Mouse (Mus musculus): Measurements from ENCODE around the gene Adgre5. TPM values are rescaled to one million over a fixed set of nuclear protein-coding genes. Genes with fewer than 3 reads are reported as not detected.

Adgre5 gene
- polyA plus RNA-seq, 1 experiment from 2014 or later, result 17.1 TPM

GRCm38 (mm10) chr8:83770669-83771068, 29.5 kb upstream of the Adgre5 start:
- 85% methylated on average over 2 of the region's 2 CpGs for WGBS
- Histone ChIP-seq H3K9ac (ENCODE audit: low read length) (no peak overlapping the region), H3K4me1 (replicated peaks; ENCODE audit: control insufficient read depth, insufficient read depth) (0 out of 2 replicates have a peak, but pooled peaks cover 2% of the 10 kb centered on the region), H3K9me3 (ENCODE audit: control insufficient read depth, low read length) (no peaks in the 10 kb centered on the region), H3K27ac (replicated peaks) (no peak overlapping the region), H3K27me3 (ENCODE audit: control insufficient read depth, insufficient read depth, low read length) (no peaks in the 10 kb centered on the region), H3K4me3 (ENCODE audit: low read depth, low read length) (no peak overlapping the region), H3K36me3 (ENCODE audit: control insufficient read depth, insufficient read depth, low read length) (no peaks in the 10 kb centered on the region), H3K4me2 (replicated peaks; ENCODE audit: low read depth) (no peak overlapping the region)
- TF ChIP-seq EP300 (optimal IDR thresholded peaks at IDR 0.05) (no peak), CTCF (IDR thresholded peaks at IDR 0.05; ENCODE audit: low read depth) (no peak)
- no peak for ATAC-seq (ENCODE audit: low FRiP score, low TSS enrichment)
- no peak for DNase-seq (ENCODE audit: low spot score)

- no peak for DNase-seq (ENCODE audit: low spot score)
- Histone ChIP-seq H3K9me3 (ENCODE audit: control insufficient read depth, low read length) (no peaks in the 10 kb centered on the region), H3K36me3 (ENCODE audit: control insufficient read depth, insufficient read depth, low read length) (no peaks in the 10 kb centered on the region), H3K4me1 (replicated peaks; ENCODE audit: control insufficient read depth, insufficient read depth) (0 out of 2 replicates have a peak, but pooled peaks cover 2% of the 10 kb centered on the region), H3K4me3 (ENCODE audit: low read depth, low read length) (no peak overlapping the region), H3K9ac (ENCODE audit: low read length) (no peak overlapping the region), H3K27me3 (ENCODE audit: control insufficient read depth, insufficient read depth, low read length) (no peaks in the 10 kb centered on the region), H3K27ac (replicated peaks) (peak overlapping the region; percentile 77), H3K4me2 (replicated peaks; ENCODE audit: low read depth) (no peak overlapping the region)
- ATAC-seq (ENCODE audit: low FRiP score, low TSS enrichment), result no peak
- WGBS, result 73% methylated on average over 7 of the region's 7 CpGs
- no peak for TF ChIP-seq EP300 (optimal IDR thresholded peaks at IDR 0.05)
- no peak for TF ChIP-seq CTCF (IDR thresholded peaks at IDR 0.05; ENCODE audit: low read depth)
Measured at GRCm38 (mm10) chr8:83769720-83770119, 28.6 kb upstream of the Adgre5 start.

- Histone ChIP-seq H3K4me1 (replicated peaks; ENCODE audit: control insufficient read depth, insufficient read depth) (0 out of 2 replicates have a peak, but pooled peaks cover 2% of the 10 kb centered on the region), H3K27ac (replicated peaks) (peak overlapping the region; percentile 77), H3K4me2 (replicated peaks; ENCODE audit: low read depth) (no peak overlapping the region), H3K36me3 (ENCODE audit: control insufficient read depth, insufficient read depth, low read length) (no peaks in the 10 kb centered on the region), H3K27me3 (ENCODE audit: control insufficient read depth, insufficient read depth, low read length) (no peaks in the 10 kb centered on the region), H3K9me3 (ENCODE audit: control insufficient read depth, low read length) (no peaks in the 10 kb centered on the region), H3K9ac (ENCODE audit: low read length) (no peak overlapping the region), H3K4me3 (ENCODE audit: low read depth, low read length) (no peak overlapping the region)
- no peak for DNase-seq (ENCODE audit: low spot score)
- ATAC-seq (ENCODE audit: low FRiP score, low TSS enrichment), result peak; percentile 59; the same call in 1 of the 2 replicates
- TF ChIP-seq CTCF (IDR thresholded peaks at IDR 0.05; ENCODE audit: low read depth) (no peak; the same call in 1 of the 2 replicates), EP300 (optimal IDR thresholded peaks at IDR 0.05) (no peak)
- 15% methylated on average over 5 of the region's 5 CpGs for WGBS
Measured at GRCm38 (mm10) chr8:83768526-83768925, 27.4 kb upstream of the Adgre5 start.

- 92% methylated on average over 4 of the region's 4 CpGs for WGBS
- Histone ChIP-seq H3K36me3 (ENCODE audit: control insufficient read depth, insufficient read depth, low read length) (no peaks in the 10 kb centered on the region), H3K27ac (replicated peaks) (no peak overlapping the region), H3K9me3 (ENCODE audit: control insufficient read depth, low read length) (no peaks in the 10 kb centered on the region), H3K4me1 (replicated peaks; ENCODE audit: control insufficient read depth, insufficient read depth) (0 out of 2 replicates have a peak, but pooled peaks cover under 1% of the 10 kb centered on the region), H3K4me2 (replicated peaks; ENCODE audit: low read depth) (no peak overlapping the region), H3K27me3 (ENCODE audit: control insufficient read depth, insufficient read depth, low read length) (no peaks in the 10 kb centered on the region), H3K4me3 (ENCODE audit: low read depth, low read length) (no peak overlapping the region), H3K9ac (ENCODE audit: low read length) (no peak overlapping the region)
- no peak for DNase-seq (ENCODE audit: low spot score)
- TF ChIP-seq CTCF (IDR thresholded peaks at IDR 0.05; ENCODE audit: low read depth) (no peak), EP300 (optimal IDR thresholded peaks at IDR 0.05) (no peak)
- ATAC-seq (ENCODE audit: low FRiP score, low TSS enrichment), result no peak
Measured at GRCm38 (mm10) chr8:83767442-83767841, 26.3 kb upstream of the Adgre5 start.

GRCm38 (mm10) chr8:83765663-83766062, 24.5 kb upstream of the Adgre5 start:
- H3K4me1 ChIP-seq (replicated peaks; ENCODE audit: control insufficient read depth, insufficient read depth), result no peaks in the 10 kb centered on the region
- DNase-seq (ENCODE audit: low spot score), result no peak
- no peaks in the 10 kb centered on the region for H3K36me3 ChIP-seq (ENCODE audit: control insufficient read depth, insufficient read depth, low read length)
- H3K27me3 ChIP-seq (ENCODE audit: control insufficient read depth, insufficient read depth, low read length), result no peaks in the 10 kb centered on the region
- H3K9me3 ChIP-seq (ENCODE audit: control insufficient read depth, low read length), result no peaks in the 10 kb centered on the region
- no peak overlapping the region for H3K4me3 ChIP-seq (ENCODE audit: low read depth, low read length)
- no peak for ATAC-seq (ENCODE audit: low FRiP score, low TSS enrichment)
- no peak overlapping the region for H3K4me2 ChIP-seq (replicated peaks; ENCODE audit: low read depth)
- no peak for TF ChIP-seq EP300 (optimal IDR thresholded peaks at IDR 0.05)
- TF ChIP-seq CTCF (IDR thresholded peaks at IDR 0.05; ENCODE audit: low read depth), result no peak
- no peak overlapping the region for H3K27ac ChIP-seq (replicated peaks)
- no peak overlapping the region for H3K9ac ChIP-seq (ENCODE audit: low read length)

GRCm38 (mm10) chr8:83764717-83765116, 23.6 kb upstream of the Adgre5 start:
- H3K9ac ChIP-seq (ENCODE audit: low read length), result no peak overlapping the region
- no peaks in the 10 kb centered on the region for H3K9me3 ChIP-seq (ENCODE audit: control insufficient read depth, low read length)
- H3K4me2 ChIP-seq (replicated peaks; ENCODE audit: low read depth), result no peak overlapping the region
- H3K27ac ChIP-seq (replicated peaks), result no peak overlapping the region
- DNase-seq (ENCODE audit: low spot score), result no peak
- H3K36me3 ChIP-seq (ENCODE audit: control insufficient read depth, insufficient read depth, low read length), result no peaks in the 10 kb centered on the region
- no peak overlapping the region for H3K4me3 ChIP-seq (ENCODE audit: low read depth, low read length)
- no peaks in the 10 kb centered on the region; the same call in 1 of the 2 replicates for H3K4me1 ChIP-seq (replicated peaks; ENCODE audit: control insufficient read depth, insufficient read depth)
- TF ChIP-seq CTCF (IDR thresholded peaks at IDR 0.05; ENCODE audit: low read depth), result no peak
- no peak for TF ChIP-seq EP300 (optimal IDR thresholded peaks at IDR 0.05)
- H3K27me3 ChIP-seq (ENCODE audit: control insufficient read depth, insufficient read depth, low read length), result no peaks in the 10 kb centered on the region
- 89% methylated on average over 2 of the region's 2 CpGs for WGBS
- no peak for ATAC-seq (ENCODE audit: low FRiP score, low TSS enrichment)

Measured in stomach, postnatal 0 days (tissue).